Mouse (Mus musculus) T-helper 2 cell (primary cell): ENCODE measurements around the gene Cd19.
"Not testable (repeated sequence)": the region's sequence is repeated elsewhere in the genome, so short reads cannot be mapped to it uniquely, and the experiment has no call there.

ENCODE experiments used
- in situ Hi-C: fragments of 300-600 bp; cut with MboI, MseI; formaldehyde crosslinking; loops from one replicate; pipeline ENCODE4 v1.15.1; 2025; ENCODE audit warnings: high pct_unique_total_duplicates

Gene Cd19

GRCm38 (mm10) chr7:126435801-126436200 lies 21.1 kb upstream of the Cd19 start:
- in situ Hi-C loops: no loop called here

- in situ Hi-C loops: no loop called here
These were observed 20.0 kb upstream of the Cd19 start for GRCm38 (mm10) chr7:126434726-126435125.

GRCm38 (mm10) chr7:126430167-126430566 lies 15.5 kb upstream of the Cd19 start:
- in situ Hi-C loops: no loop called here

- in situ Hi-C loops: no loop called here
These were observed 14.8 kb upstream of the Cd19 start for GRCm38 (mm10) chr7:126429503-126429898.

GRCm38 (mm10) chr7:126428631-126429502 lies 14.2 kb upstream of the Cd19 start, which contains the start of gene Rabep2:
Gene Rabep2 (plus strand): TSS chr7:126428759.
- in situ Hi-C loops: no loop called here

- in situ Hi-C loops: no loop called here
These were observed 13.5 kb upstream of the Cd19 start for GRCm38 (mm10) chr7:126428154-126428553.

- in situ Hi-C loops: no loop called here
These were observed 12.7 kb upstream of the Cd19 start for GRCm38 (mm10) chr7:126427323-126427860.

GRCm38 (mm10) chr7:126424161-126424560 lies 9.5 kb upstream of the Cd19 start:
- in situ Hi-C loops: no loop called here

- in situ Hi-C loops: no loop called here
These were observed 7.1 kb upstream of the Cd19 start for GRCm38 (mm10) chr7:126421756-126422155.

- in situ Hi-C loops: no loop called here
These were observed 3.8 kb upstream of the Cd19 start for GRCm38 (mm10) chr7:126418496-126418895.

- in situ Hi-C loops: no loop called here
These were observed 2.9 kb upstream of the Cd19 start for GRCm38 (mm10) chr7:126417606-126418005.

- in situ Hi-C loops: no loop called here
These were observed 2.4 kb upstream of the Cd19 start for GRCm38 (mm10) chr7:126417045-126417444.

GRCm38 (mm10) chr7:126416615-126417014 lies 1.9 kb upstream of the Cd19 start:
- in situ Hi-C loops: no loop called here

GRCm38 (mm10) chr7:126411061-126411460 lies 3.6 kb downstream of the Cd19 start:
- in situ Hi-C loops: no loop called here

- in situ Hi-C loops: no loop called here
These were observed 6.0 kb downstream of the Cd19 start for GRCm38 (mm10) chr7:126408686-126409085.

- in situ Hi-C loops: not testable (repeated sequence)
These were observed 12.2 kb downstream of the Cd19 start for GRCm38 (mm10) chr7:126402518-126402917.

GRCm38 (mm10) chr7:126399548-126399947 lies 15.1 kb downstream of the Cd19 start:
- in situ Hi-C loops: loop anchor here (5.0 kb wide), 1 partner anchor 73 kb away; no protein-coding TSS in a partner anchor

- in situ Hi-C loops: loop anchor here (5.0 kb wide), 1 partner anchor 74 kb away; no protein-coding TSS in a partner anchor
These were observed 16.9 kb downstream of the Cd19 start for GRCm38 (mm10) chr7:126397822-126398221.

GRCm38 (mm10) chr7:126397221-126397620 lies 17.5 kb downstream of the Cd19 start:
- in situ Hi-C loops: loop anchor here (5.0 kb wide), 1 partner anchor 75 kb away; no protein-coding TSS in a partner anchor

GRCm38 (mm10) chr7:126396298-126397119 lies 18.2 kb downstream of the Cd19 start, which contains the start of gene Nfatc2ip:
Gene Nfatc2ip (minus strand): TSS chr7:126396737.
- in situ Hi-C loops: loop anchor here (5.0 kb wide), 1 partner anchor 76 kb away; no protein-coding TSS in a partner anchor

- in situ Hi-C loops: loop anchor here (5.0 kb wide), 1 partner anchor 135 kb away; no protein-coding TSS in a partner anchor
These were observed 22.4 kb downstream of the Cd19 start for GRCm38 (mm10) chr7:126392086-126392884.
